Mouse (Mus musculus): ENCODE data around the gene Dgki. TPM values are rescaled to one million over a fixed set of nuclear protein-coding genes. Genes with fewer than 3 reads are reported as not detected.
"Not testable (repeated sequence)": the region's sequence is repeated elsewhere in the genome, so short reads cannot be mapped to it uniquely, and the experiment has no call there.

Gene Dgki
- polyA plus RNA-seq, 1 experiment from 2014 or later = 0.88 TPM

GRCm38 (mm10) chr6:37120417-37121154 is 179.4 kb downstream of the Dgki start:
- Histone ChIP-seq H3K9ac (ENCODE audit: low read length) (no peak overlapping the region), H3K27ac (replicated peaks in 1 of 2; ENCODE audit: control insufficient read depth in 1 of 2, insufficient read depth in 1 of 2, low read depth in 2 of 2, low read length in 2 of 2) (no peak overlapping the region), H3K27me3 (ENCODE audit: control insufficient read depth, insufficient read depth, low read length) (no peaks in the 10 kb centered on the region), H3K4me2 (ENCODE audit: low read length) (no peak overlapping the region), H3K36me3 (ENCODE audit: control insufficient read depth, insufficient read depth, low read length) (no peaks in the 10 kb centered on the region), H3K4me1 (ENCODE audit: control insufficient read depth in 2 of 2, insufficient read depth in 2 of 2, low read length in 2 of 2) (no peaks in the 10 kb centered on the region), H3K9me3 (ENCODE audit: control insufficient read depth, low read length) (no peaks in the 10 kb centered on the region), H3K4me3 (ENCODE audit: control insufficient read depth in 1 of 2, insufficient read depth in 1 of 2, low read depth in 1 of 2, low read length in 2 of 2) (no peak overlapping the region)
- 84% methylated on average over 19 of the region's 19 CpGs for WGBS
- ATAC-seq (ENCODE audit: insufficient number of reproducible peaks, insufficient read depth, low FRiP score, low read depth) = no peak

GRCm38 (mm10) chr6:37119205-37119604 is 180.8 kb downstream of the Dgki start:
- ATAC-seq (ENCODE audit: insufficient number of reproducible peaks, insufficient read depth, low FRiP score, low read depth) = no peak
- WGBS = 70% methylated on average over 3 of the region's 3 CpGs
- no peaks in the 10 kb centered on the region for H3K27me3 ChIP-seq (ENCODE audit: control insufficient read depth, insufficient read depth, low read length)
- H3K4me2 ChIP-seq (ENCODE audit: low read length) = no peak overlapping the region
- H3K27ac ChIP-seq (replicated peaks in 1 of 2; ENCODE audit: control insufficient read depth in 1 of 2, insufficient read depth in 1 of 2, low read depth in 2 of 2, low read length in 2 of 2) = no peak overlapping the region
- H3K4me3 ChIP-seq (ENCODE audit: control insufficient read depth in 1 of 2, insufficient read depth in 1 of 2, low read depth in 1 of 2, low read length in 2 of 2) = no peak overlapping the region
- H3K4me1 ChIP-seq (ENCODE audit: control insufficient read depth in 2 of 2, insufficient read depth in 2 of 2, low read length in 2 of 2) = no peaks in the 10 kb centered on the region
- no peak overlapping the region for H3K9ac ChIP-seq (ENCODE audit: low read length)
- no peaks in the 10 kb centered on the region for H3K36me3 ChIP-seq (ENCODE audit: control insufficient read depth, insufficient read depth, low read length)
- H3K9me3 ChIP-seq (ENCODE audit: control insufficient read depth, low read length) = no peaks in the 10 kb centered on the region

- Histone ChIP-seq H3K4me1 (ENCODE audit: control insufficient read depth in 2 of 2, insufficient read depth in 2 of 2, low read length in 2 of 2) (no peaks in the 10 kb centered on the region), H3K9ac (ENCODE audit: low read length) (no peak overlapping the region), H3K4me3 (ENCODE audit: control insufficient read depth in 1 of 2, insufficient read depth in 1 of 2, low read depth in 1 of 2, low read length in 2 of 2) (no peak overlapping the region), H3K36me3 (ENCODE audit: control insufficient read depth, insufficient read depth, low read length) (no peaks in the 10 kb centered on the region), H3K4me2 (ENCODE audit: low read length) (no peak overlapping the region), H3K9me3 (ENCODE audit: control insufficient read depth, low read length) (no peaks in the 10 kb centered on the region), H3K27me3 (ENCODE audit: control insufficient read depth, insufficient read depth, low read length) (no peaks in the 10 kb centered on the region), H3K27ac (replicated peaks in 1 of 2; ENCODE audit: control insufficient read depth in 1 of 2, insufficient read depth in 1 of 2, low read depth in 2 of 2, low read length in 2 of 2) (no peak overlapping the region)
- ATAC-seq (ENCODE audit: insufficient number of reproducible peaks, insufficient read depth, low FRiP score, low read depth) = no peak
- 84% methylated on average over 4 of the region's 4 CpGs for WGBS
Measured at GRCm38 (mm10) chr6:37113048-37113447, 186.9 kb downstream of the Dgki start.

GRCm38 (mm10) chr6:37106236-37106635 is 193.7 kb downstream of the Dgki start:
- not testable (repeated sequence) for H3K27ac ChIP-seq (replicated peaks in 1 of 2; ENCODE audit: control insufficient read depth in 1 of 2, insufficient read depth in 1 of 2, low read depth in 2 of 2, low read length in 2 of 2); H3K36me3 ChIP-seq (ENCODE audit: control insufficient read depth, insufficient read depth, low read length); ATAC-seq (ENCODE audit: insufficient number of reproducible peaks, insufficient read depth, low FRiP score, low read depth); H3K9ac ChIP-seq (ENCODE audit: low read length); H3K4me1 ChIP-seq (ENCODE audit: control insufficient read depth in 2 of 2, insufficient read depth in 2 of 2, low read length in 2 of 2); H3K9me3 ChIP-seq (ENCODE audit: control insufficient read depth, low read length); H3K27me3 ChIP-seq (ENCODE audit: control insufficient read depth, insufficient read depth, low read length); H3K4me3 ChIP-seq (ENCODE audit: control insufficient read depth in 1 of 2, insufficient read depth in 1 of 2, low read depth in 1 of 2, low read length in 2 of 2); H3K4me2 ChIP-seq (ENCODE audit: low read length)
- 84% methylated on average over 6 of the region's 6 CpGs for WGBS

GRCm38 (mm10) chr6:37100413-37100812 is 199.6 kb downstream of the Dgki start:
- H3K27ac ChIP-seq (replicated peaks in 1 of 2; ENCODE audit: control insufficient read depth in 1 of 2, insufficient read depth in 1 of 2, low read depth in 2 of 2, low read length in 2 of 2) = no peak overlapping the region
- no peaks in the 10 kb centered on the region for H3K9me3 ChIP-seq (ENCODE audit: control insufficient read depth, low read length)
- H3K27me3 ChIP-seq (ENCODE audit: control insufficient read depth, insufficient read depth, low read length) = no peaks in the 10 kb centered on the region
- 68% methylated on average over 5 of the region's 5 CpGs for WGBS
- H3K9ac ChIP-seq (ENCODE audit: low read length) = no peak overlapping the region
- no peak overlapping the region for H3K4me2 ChIP-seq (ENCODE audit: low read length)
- H3K4me3 ChIP-seq (ENCODE audit: control insufficient read depth in 1 of 2, insufficient read depth in 1 of 2, low read depth in 1 of 2, low read length in 2 of 2) = no peak overlapping the region
- no peaks in the 10 kb centered on the region for H3K36me3 ChIP-seq (ENCODE audit: control insufficient read depth, insufficient read depth, low read length)
- peaks cover 4% of the 10 kb centered on the region in 2 experiments; a peak in 3 of 4 replicates for H3K4me1 ChIP-seq (ENCODE audit: control insufficient read depth in 2 of 2, insufficient read depth in 2 of 2, low read length in 2 of 2)
- ATAC-seq (ENCODE audit: insufficient number of reproducible peaks, insufficient read depth, low FRiP score, low read depth) = no peak

GRCm38 (mm10) chr6:37097356-37098155 is 202.4 kb downstream of the Dgki start:
- peak overlapping the region; percentile 60; the same call in 1 of the 2 replicates for H3K9ac ChIP-seq (ENCODE audit: low read length)
- no peak for ATAC-seq (ENCODE audit: insufficient number of reproducible peaks, insufficient read depth, low FRiP score, low read depth)
- peak overlapping the region in 1 of 2 experiments; percentile 75; a peak in 3 of 4 replicates for H3K27ac ChIP-seq (replicated peaks in 1 of 2; ENCODE audit: control insufficient read depth in 1 of 2, insufficient read depth in 1 of 2, low read depth in 2 of 2, low read length in 2 of 2)
- H3K9me3 ChIP-seq (ENCODE audit: control insufficient read depth, low read length) = no peaks in the 10 kb centered on the region
- H3K4me3 ChIP-seq (ENCODE audit: control insufficient read depth in 1 of 2, insufficient read depth in 1 of 2, low read depth in 1 of 2, low read length in 2 of 2) = peak overlapping the region in 1 of 2 experiments; percentile 29; a peak in 2 of 4 replicates
- H3K4me2 ChIP-seq (ENCODE audit: low read length) = peak overlapping the region; percentile 72
- H3K4me1 ChIP-seq (ENCODE audit: control insufficient read depth in 2 of 2, insufficient read depth in 2 of 2, low read length in 2 of 2) = peaks cover 4% of the 10 kb centered on the region in 2 experiments; a peak in 3 of 4 replicates
- no peaks in the 10 kb centered on the region for H3K36me3 ChIP-seq (ENCODE audit: control insufficient read depth, insufficient read depth, low read length)
- H3K27me3 ChIP-seq (ENCODE audit: control insufficient read depth, insufficient read depth, low read length) = no peaks in the 10 kb centered on the region
- 43% methylated on average over 18 of the region's 18 CpGs for WGBS

GRCm38 (mm10) chr6:37096840-37097305 is 203.1 kb downstream of the Dgki start:
- 22% methylated on average over 12 of the region's 12 CpGs for WGBS
- Histone ChIP-seq H3K9ac (ENCODE audit: low read length) (peak overlapping the region; percentile 60), H3K4me1 (ENCODE audit: control insufficient read depth in 2 of 2, insufficient read depth in 2 of 2, low read length in 2 of 2) (peaks cover 4% of the 10 kb centered on the region in 2 experiments; a peak in 3 of 4 replicates), H3K27ac (replicated peaks in 1 of 2; ENCODE audit: control insufficient read depth in 1 of 2, insufficient read depth in 1 of 2, low read depth in 2 of 2, low read length in 2 of 2) (peak overlapping the region; percentile 75 to 90), H3K4me3 (ENCODE audit: control insufficient read depth in 1 of 2, insufficient read depth in 1 of 2, low read depth in 1 of 2, low read length in 2 of 2) (peak overlapping the region; percentile 29 to 42), H3K4me2 (ENCODE audit: low read length) (peak overlapping the region; percentile 72), H3K9me3 (ENCODE audit: control insufficient read depth, low read length) (no peaks in the 10 kb centered on the region), H3K27me3 (ENCODE audit: control insufficient read depth, insufficient read depth, low read length) (no peaks in the 10 kb centered on the region), H3K36me3 (ENCODE audit: control insufficient read depth, insufficient read depth, low read length) (no peaks in the 10 kb centered on the region)
- 0 out of 2 replicates have a peak, but pooled peaks have one; percentile 31 for ATAC-seq (ENCODE audit: insufficient number of reproducible peaks, insufficient read depth, low FRiP score, low read depth)
